Mouse (Mus musculus) erythroblast, embryonic 14.5 days (primary cell): ENCODE results near the gene Lum.

Experiments used
- GATA1 ChIP-seq: IDR thresholded peaks from 2 replicates; pipeline ENCODE4 v1.6.1; 2012; ENCODE audit warnings: low read length, inconsistent platforms, mixed read lengths
- TAL1 ChIP-seq: IDR thresholded peaks from 3 replicates; pipeline ENCODE4 v1.6.1; 2012; ENCODE audit warnings: low read length, inconsistent platforms, mixed read lengths

- TF ChIP-seq GATA1 (no peak), TAL1 (no peak)
Measured at GRCm38 (mm10) chr10:97589574-97589973, 24.6 kb downstream of the Lum start.
